Mouse (Mus musculus): ENCODE measurements around the gene Endod1.

GRCm38 (mm10) chr9:14365481-14366125 lies 15.7 kb downstream of the Endod1 start:
- TF ChIP-seq CTCF (IDR thresholded peaks at IDR 0.05; ENCODE audit: extremely low read depth, insufficient read depth, insufficient read length, insufficient replicate concordance) (no peak), POLR2A (IDR thresholded peaks at IDR 0.05; ENCODE audit: low read depth, low read length) (no peak)
